Comparison of ENCODE assay signal across 20 mouse cellular contexts in the genomic region with DNA sequence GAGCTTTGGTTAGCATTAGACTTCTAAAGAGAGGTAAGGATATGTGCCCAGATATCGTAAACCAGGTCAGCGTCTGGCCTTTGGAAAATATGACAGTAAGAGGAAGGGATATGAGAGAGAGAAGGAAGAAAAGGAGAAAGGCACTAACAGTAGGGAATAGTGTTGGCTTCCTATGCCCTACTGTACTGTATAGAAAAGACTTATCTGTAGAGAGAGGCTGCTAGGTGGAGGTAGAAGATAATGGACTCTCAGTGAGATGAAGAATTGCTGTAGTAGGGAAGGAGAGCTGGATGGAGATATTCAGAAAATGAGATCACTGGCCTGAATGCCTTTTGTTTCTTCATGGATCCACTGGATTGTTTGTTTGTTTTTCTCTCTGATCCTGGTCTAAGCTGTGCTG.
DNase-seq lines count a peak whose midpoint lies in the region; ATAC-seq and TF ChIP-seq lines count a peak whose summit lies in the region.
"Had no signal": no experiment of that assay in that cellular context is flagged by ENCODE, and none has a peak within 500 bp of the region (broad histone marks: within the 10 kb centered on the region; RNA-seq: fewer than 3 reads in every experiment).

No protein-coding gene starts in this region.

- 92% methylated on average over 2 of the region's 2 CpGs for WGBS in liver, embryonic 12.5 days (ENCODE audit: insufficient replicate concordance)
- WGBS in liver, postnatal 0 days (ENCODE audit: insufficient replicate concordance) = 90% methylated on average over 2 of the region's 2 CpGs
- 87% methylated on average over 2 of the region's 2 CpGs for WGBS in liver, embryonic 16.5 days (ENCODE audit: insufficient replicate concordance)
- WGBS in kidney, embryonic 15.5 days = 94% methylated on average over 2 of the region's 2 CpGs
- 83% methylated on average over 2 of the region's 2 CpGs for WGBS in heart, embryonic 11.5 days (ENCODE audit: insufficient replicate concordance)

- no peaks in the 10 kb centered on the region for H3K9me3 ChIP-seq in liver, embryonic 12.5 days (replicated peaks)
- no peaks in the 10 kb centered on the region for H3K9me3 ChIP-seq in liver, postnatal 0 days (ENCODE audit: low read length)
- H3K9me3 ChIP-seq in liver, embryonic 16.5 days (replicated peaks; ENCODE audit: control insufficient read depth, low read length) = no peaks in the 10 kb centered on the region
- no peaks in the 10 kb centered on the region for H3K9me3 ChIP-seq in kidney, embryonic 15.5 days (replicated peaks)
- H3K9me3 ChIP-seq in heart, embryonic 11.5 days (replicated peaks; ENCODE audit: control insufficient read depth, low read length) = no peaks in the 10 kb centered on the region
- H3K9me3 ChIP-seq: embryonic facial prominence, embryonic 13.5 days; forebrain, embryonic 12.5 days; heart, embryonic 13.5 days; hindbrain, embryonic 12.5 days had no signal

- DNase-seq in liver, postnatal 0 days = no peak
- DNase-seq in c-Kit-positive CD71-positive TER-119-positive erythroid progenitor cells, embryonic 14.5 days (ENCODE audit: low spot score) = peak; percentile 10
- DNase-seq: adrenal gland, adult 8-10 months; adrenal gland, postnatal 36 days; cerebellum, adult 11-12 months; cerebellum, adult 9-11 months; cerebellum, postnatal 36 days; gastrocnemius, adult 2 months; gastrocnemius, postnatal 25 days; heart, postnatal 4 days had no signal

- H3K27ac ChIP-seq in liver, embryonic 12.5 days = no peak overlapping the region
- H3K27ac ChIP-seq in liver, postnatal 0 days (ENCODE audit: low read depth) = no peak overlapping the region
- H3K27ac ChIP-seq in liver, embryonic 16.5 days (ENCODE audit: low read length) = no peak overlapping the region
- no peak overlapping the region for H3K27ac ChIP-seq in kidney, embryonic 15.5 days
- no peak overlapping the region for H3K27ac ChIP-seq in heart, embryonic 11.5 days (ENCODE audit: low read depth, low read length)
- H3K27ac ChIP-seq: embryonic facial prominence, embryonic 13.5 days; forebrain, embryonic 12.5 days; gastrocnemius, adult 2 months; heart, embryonic 13.5 days; hindbrain, embryonic 12.5 days had no signal

- TF ChIP-seq CTCF in liver, postnatal 0 days (IDR thresholded peaks at IDR 0.05; ENCODE audit: low read depth) = no peak

- no peak for TF ChIP-seq EP300 in liver, postnatal 0 days (IDR thresholded peaks at IDR 0.05; ENCODE audit: low read depth)

- H3K4me2 ChIP-seq in liver, embryonic 12.5 days = no peak overlapping the region
- H3K4me2 ChIP-seq in liver, postnatal 0 days (ENCODE audit: low read depth, low read length) = no peak overlapping the region
- no peak overlapping the region for H3K4me2 ChIP-seq in liver, embryonic 16.5 days (ENCODE audit: low read depth, low read length)
- no peak overlapping the region for H3K4me2 ChIP-seq in kidney, embryonic 15.5 days
- no peak overlapping the region for H3K4me2 ChIP-seq in heart, embryonic 11.5 days
- H3K4me2 ChIP-seq: embryonic facial prominence, embryonic 13.5 days; forebrain, embryonic 12.5 days; heart, embryonic 13.5 days; hindbrain, embryonic 12.5 days had no signal

- ATAC-seq in liver, embryonic 12.5 days = peak; percentile 73; the same call in 1 of the 2 replicates
- ATAC-seq in liver, postnatal 0 days = no peak
- 0 out of 2 replicates have a peak, but pooled peaks have one; percentile 58 for ATAC-seq in liver, embryonic 16.5 days (ENCODE audit: low read depth)
- ATAC-seq in kidney, embryonic 15.5 days (replicated peaks; ENCODE audit: low FRiP score) = no peak
- no peak for ATAC-seq in heart, embryonic 11.5 days (replicated peaks; ENCODE audit: insufficient number of reproducible peaks, low FRiP score, low TSS enrichment)
- ATAC-seq: forebrain, embryonic 16.5 days; hindbrain, embryonic 16.5 days had no signal

- H3K9ac ChIP-seq in liver, embryonic 12.5 days = no peak overlapping the region
- no peak overlapping the region for H3K9ac ChIP-seq in liver, postnatal 0 days (replicated peaks)
- H3K9ac ChIP-seq in liver, embryonic 16.5 days (ENCODE audit: low read depth, low read length) = no peak overlapping the region
- no peak overlapping the region for H3K9ac ChIP-seq in kidney, embryonic 15.5 days
- H3K9ac ChIP-seq in heart, embryonic 11.5 days (ENCODE audit: low read depth, low read length) = no peak overlapping the region
- H3K9ac ChIP-seq: embryonic facial prominence, embryonic 13.5 days; forebrain, embryonic 12.5 days; heart, embryonic 13.5 days; hindbrain, embryonic 12.5 days had no signal

- H3K36me3 ChIP-seq in liver, embryonic 12.5 days = 0 out of 2 replicates have a peak, but pooled peaks cover 4% of the 10 kb centered on the region
- 0 out of 2 replicates have a peak, but pooled peaks cover 3% of the 10 kb centered on the region for H3K36me3 ChIP-seq in liver, postnatal 0 days (replicated peaks; ENCODE audit: insufficient read depth, low read length)
- H3K36me3 ChIP-seq in liver, embryonic 16.5 days (ENCODE audit: control insufficient read depth, insufficient read depth) = no peaks in the 10 kb centered on the region
- H3K36me3 ChIP-seq in kidney, embryonic 15.5 days = no peaks in the 10 kb centered on the region
- H3K36me3 ChIP-seq in heart, embryonic 11.5 days (ENCODE audit: control insufficient read depth, insufficient read depth, low read length) = no peaks in the 10 kb centered on the region
- H3K36me3 ChIP-seq: embryonic facial prominence, embryonic 13.5 days; hindbrain, embryonic 12.5 days had no signal

- peaks cover 12% of the 10 kb centered on the region for H3K4me1 ChIP-seq in liver, embryonic 12.5 days
- peaks cover 5% of the 10 kb centered on the region; the same call in 1 of the 2 replicates for H3K4me1 ChIP-seq in liver, postnatal 0 days (ENCODE audit: insufficient read depth)
- peaks cover 5% of the 10 kb centered on the region for H3K4me1 ChIP-seq in liver, embryonic 16.5 days (ENCODE audit: control insufficient read depth, low read depth, low read length)
- peaks cover 5% of the 10 kb centered on the region; the same call in 1 of the 2 replicates for H3K4me1 ChIP-seq in kidney, embryonic 15.5 days
- no peaks in the 10 kb centered on the region for H3K4me1 ChIP-seq in heart, embryonic 11.5 days (ENCODE audit: control insufficient read depth, insufficient read depth, low read length)

- H3K27me3 ChIP-seq in liver, embryonic 12.5 days (replicated peaks) = no peaks in the 10 kb centered on the region
- H3K27me3 ChIP-seq in liver, postnatal 0 days (ENCODE audit: insufficient read depth, low read length) = no peaks in the 10 kb centered on the region
- no peaks in the 10 kb centered on the region for H3K27me3 ChIP-seq in liver, embryonic 16.5 days (ENCODE audit: control insufficient read depth, insufficient read depth, low read depth, low read length)
- no peaks in the 10 kb centered on the region for H3K27me3 ChIP-seq in kidney, embryonic 15.5 days
- no peaks in the 10 kb centered on the region for H3K27me3 ChIP-seq in heart, embryonic 11.5 days (ENCODE audit: control insufficient read depth, insufficient read depth, low read length)
- H3K27me3 ChIP-seq: embryonic facial prominence, embryonic 13.5 days; forebrain, embryonic 12.5 days; heart, embryonic 13.5 days; hindbrain, embryonic 12.5 days had no signal

- no peak overlapping the region for H3K4me3 ChIP-seq in liver, embryonic 12.5 days
- H3K4me3 ChIP-seq in liver, postnatal 0 days (ENCODE audit: low read depth, low read length) = no peak overlapping the region
- no peak overlapping the region for H3K4me3 ChIP-seq in liver, embryonic 16.5 days (ENCODE audit: low read depth, low read length)
- H3K4me3 ChIP-seq in kidney, embryonic 15.5 days (replicated peaks) = no peak overlapping the region
- H3K4me3 ChIP-seq in heart, embryonic 11.5 days (ENCODE audit: low read depth, low read length) = no peak overlapping the region
- H3K4me3 ChIP-seq: embryonic facial prominence, embryonic 13.5 days; forebrain, embryonic 12.5 days; gastrocnemius, adult 2 months; heart, embryonic 13.5 days; hindbrain, embryonic 12.5 days had no signal

Comparison
In these comparisons a context has a peak if more than half of its experiments do, and no peak if none do; other contexts are left out.
1. ATAC-seq: peak in liver, embryonic 12.5 days (single experiment) and liver, embryonic 16.5 days (single experiment); none in liver, postnatal 0 days (single experiment), kidney, embryonic 15.5 days (single experiment) and heart, embryonic 11.5 days (single experiment).